Mouse (Mus musculus): ENCODE data around the gene Oxct2b.

GRCm38 (mm10) chr4:123164157-123164556 lies 48.1 kb downstream of the Oxct2b start:
- TF ChIP-seq MAZ (IDR thresholded peaks at IDR 0.05; ENCODE audit: low read depth, low read length): no peak
- TF ChIP-seq RCOR1 (conservative IDR thresholded peaks at IDR 0.05; ENCODE audit: low read depth, low read length): no peak
- TF ChIP-seq CTCF (conservative IDR thresholded peaks at IDR 0.05 in 1 of 2, IDR thresholded peaks at IDR 0.05 in 1 of 2; ENCODE audit: low read depth in 2 of 2, low read length in 2 of 2): no peak
- no peak for TF ChIP-seq POLR2A (IDR thresholded peaks at IDR 0.05; ENCODE audit: low read depth, low read length)
- TF ChIP-seq MYC (IDR thresholded peaks at IDR 0.05; ENCODE audit: low read depth, low read length): no peak
- no peak for TF ChIP-seq IRF4 (IDR thresholded peaks at IDR 0.05; ENCODE audit: low read depth, low read length)
- no peak for TF ChIP-seq EP300 (IDR thresholded peaks at IDR 0.05; ENCODE audit: low read length)

Data from CH12.LX (cell line).